Mouse (Mus musculus) heart, embryonic 14.5 days (tissue): ENCODE measurements around the gene Mrpl47. TPM values are rescaled to one million over a fixed set of nuclear protein-coding genes. Genes with fewer than 3 reads are reported as not detected.

Source experiments
- ATAC-seq: fragments of 200-750 bp; cut with Nextera tagmentation; 2 replicates; pipeline ENCODE4 v1.8.0; 2017; ENCODE audit warnings: low read depth, moderate TSS enrichment; ENCODE audit not compliant: insufficient number of reproducible peaks, insufficient read depth, low FRiP score
- H3K27ac ChIP-seq, 2 experiments: fragments of 200-500 bp in 1 of 2; fragments of 300-500 bp in 1 of 2; sonication (generic) in 1 of 2; replicated peaks in 1 of 2; 2 replicates each; pipeline ENCODE4 v1.5.1; 2012 to 2014; ENCODE audit warnings: low read depth in 2 of 2, low read length in 2 of 2, control low read depth in 1 of 2, mild to moderate bottlenecking in 1 of 2, mixed read lengths in 1 of 2; ENCODE audit not compliant: control insufficient read depth in 1 of 2, insufficient read depth in 1 of 2
- H3K27me3 ChIP-seq: fragments of 300-500 bp; sonication (generic); 2 replicates; pipeline ENCODE4 v1.6.1; 2014; ENCODE audit warnings: mild to moderate bottlenecking, low read length, control low read depth; ENCODE audit not compliant: control insufficient read depth, insufficient read depth
- H3K36me3 ChIP-seq: fragments of 300-500 bp; sonication (generic); 2 replicates; pipeline ENCODE4 v1.6.1; 2014; ENCODE audit warnings: mild to moderate bottlenecking, control low read depth, low read length, mixed read lengths; ENCODE audit not compliant: control insufficient read depth, insufficient read depth
- H3K4me1 ChIP-seq, 2 experiments: fragments of 200-500 bp in 1 of 2; fragments of 300-500 bp in 1 of 2; sonication (generic) in 1 of 2; 2 replicates each; pipeline ENCODE4 v1.6.1; 2012 to 2014; ENCODE audit warnings: low read length in 2 of 2, control low read depth in 1 of 2, mixed read lengths in 1 of 2; ENCODE audit not compliant: control insufficient read depth in 2 of 2, insufficient read depth in 2 of 2
- H3K4me2 ChIP-seq: fragments of 300-500 bp; sonication (generic); 2 replicates; pipeline ENCODE4 v1.6.1; 2014; ENCODE audit warnings: mild to moderate bottlenecking, low read length
- H3K4me3 ChIP-seq, 2 experiments: fragments of 200-500 bp in 1 of 2; fragments of 300-500 bp in 1 of 2; sonication (generic) in 1 of 2; 2 replicates each; pipeline ENCODE4 v1.5.1; 2012 to 2014; ENCODE audit warnings: low read length in 2 of 2, mild to moderate bottlenecking in 2 of 2, control low read depth in 1 of 2, low read depth in 1 of 2, moderate library complexity in 1 of 2; ENCODE audit not compliant: control insufficient read depth in 1 of 2, insufficient read depth in 1 of 2
- H3K9ac ChIP-seq: fragments of 300-500 bp; sonication (generic); 2 replicates; pipeline ENCODE4 v1.6.1; 2014; ENCODE audit warnings: mild to moderate bottlenecking, low read length
- H3K9me3 ChIP-seq: fragments of 300-500 bp; sonication (generic); 2 replicates; pipeline ENCODE4 v1.6.1; 2016; ENCODE audit warnings: low read length, control low read depth; ENCODE audit not compliant: control insufficient read depth
- WGBS: fragments of 180-500 bp; shearing (Covaris S2); extraction: QIAGEN DNeasy Blood & Tissue Kit; methylation state at CpG from one replicate; pipeline ENCODE4 v1.1.7; 2014; 5-methylcytosine and 5-hydroxymethylcytosine counted together
- polyA plus RNA-seq: library from polyadenylated mRNA; unstranded; fragments of >200 nt; fragmentation: Nextera tagmentation; extraction: Ambion mirVana; gene quantifications from 2 replicates; pipeline ENCODE4 v1.2.1, GENCODE M21; 2014

The Mrpl47 gene
- polyA plus RNA-seq, 1 experiment from 2014 or later, result 34.3 TPM

- H3K9me3 ChIP-seq, result no peaks in the 10 kb centered on the region
- WGBS, result 53% methylated on average over 11 of the region's 12 CpGs
- H3K27me3 ChIP-seq, result no peaks in the 10 kb centered on the region
- no peaks in the 10 kb centered on the region for H3K4me1 ChIP-seq
- H3K36me3 ChIP-seq, result no peaks in the 10 kb centered on the region
- H3K27ac ChIP-seq, result no peak overlapping the region
- H3K4me2 ChIP-seq, result no peak overlapping the region
- no peak for ATAC-seq
- no peak overlapping the region for H3K4me3 ChIP-seq
- no peak overlapping the region for H3K9ac ChIP-seq
Observed at GRCm38 (mm10) chr3:32682910-32683531, 54.4 kb downstream of the Mrpl47 start.

GRCm38 (mm10) chr3:32676393-32676792 is 61.0 kb downstream of the Mrpl47 start:
- no peaks in the 10 kb centered on the region for H3K9me3 ChIP-seq
- no peak overlapping the region for H3K27ac ChIP-seq
- no peak overlapping the region for H3K4me3 ChIP-seq
- no peaks in the 10 kb centered on the region for H3K4me1 ChIP-seq
- ATAC-seq, result 0 out of 2 replicates have a peak, but pooled peaks have one; percentile 6
- WGBS, result 64% methylated on average over 6 of the region's 6 CpGs
- H3K36me3 ChIP-seq, result no peaks in the 10 kb centered on the region
- no peaks in the 10 kb centered on the region for H3K27me3 ChIP-seq
- no peak overlapping the region for H3K9ac ChIP-seq
- no peak overlapping the region for H3K4me2 ChIP-seq

Other genes starting within 250 kb of the Mrpl47 start
- gene Kcnmb3, start 245.4 kb downstream of the Mrpl47 start, polyA plus RNA-seq, result not detected in 2 replicates
- 24.8 and 27.2 TPM in 2 replicates for gene Zfp639, start 227.3 kb downstream of the Mrpl47 start, polyA plus RNA-seq
- gene Mfn1, start 208.1 kb downstream of the Mrpl47 start, polyA plus RNA-seq, result 65.5 and 68.2 TPM in 2 replicates
- 56.9 and 61.8 TPM in 2 replicates for gene Gnb4, start 121.0 kb downstream of the Mrpl47 start, polyA plus RNA-seq
- gene Actl6a, start 31.3 kb downstream of the Mrpl47 start, polyA plus RNA-seq, result 83.9 and 89.5 TPM in 2 replicates
- gene Ndufb5, start 615 bp downstream of the Mrpl47 start, polyA plus RNA-seq, result 643 and 662 TPM in 2 replicates
- 60.4 and 65.4 TPM in 2 replicates for gene Usp13, start 79.9 kb upstream of the Mrpl47 start, polyA plus RNA-seq